Mouse (Mus musculus) ES-E14 (cell line): ENCODE data around the gene Plbd1.

Source experiments
- CHD2 ChIP-seq: IDR thresholded peaks from 2 replicates; pipeline ENCODE4 v1.6.1; 2014; ENCODE audit warnings: mild to moderate bottlenecking, low read depth, low read length, inconsistent platforms
- MAFK ChIP-seq: IDR thresholded peaks from 2 replicates; pipeline ENCODE4 v1.6.1; 2014; ENCODE audit warnings: mild to moderate bottlenecking, low read depth, low read length, inconsistent platforms; ENCODE audit not compliant: insufficient read depth
- ZC3H11A ChIP-seq: IDR thresholded peaks from 2 replicates; pipeline ENCODE4 v1.6.1; 2012; ENCODE audit warnings: low read depth, mild to moderate bottlenecking, inconsistent platforms, low read length, borderline replicate concordance

DNA sequence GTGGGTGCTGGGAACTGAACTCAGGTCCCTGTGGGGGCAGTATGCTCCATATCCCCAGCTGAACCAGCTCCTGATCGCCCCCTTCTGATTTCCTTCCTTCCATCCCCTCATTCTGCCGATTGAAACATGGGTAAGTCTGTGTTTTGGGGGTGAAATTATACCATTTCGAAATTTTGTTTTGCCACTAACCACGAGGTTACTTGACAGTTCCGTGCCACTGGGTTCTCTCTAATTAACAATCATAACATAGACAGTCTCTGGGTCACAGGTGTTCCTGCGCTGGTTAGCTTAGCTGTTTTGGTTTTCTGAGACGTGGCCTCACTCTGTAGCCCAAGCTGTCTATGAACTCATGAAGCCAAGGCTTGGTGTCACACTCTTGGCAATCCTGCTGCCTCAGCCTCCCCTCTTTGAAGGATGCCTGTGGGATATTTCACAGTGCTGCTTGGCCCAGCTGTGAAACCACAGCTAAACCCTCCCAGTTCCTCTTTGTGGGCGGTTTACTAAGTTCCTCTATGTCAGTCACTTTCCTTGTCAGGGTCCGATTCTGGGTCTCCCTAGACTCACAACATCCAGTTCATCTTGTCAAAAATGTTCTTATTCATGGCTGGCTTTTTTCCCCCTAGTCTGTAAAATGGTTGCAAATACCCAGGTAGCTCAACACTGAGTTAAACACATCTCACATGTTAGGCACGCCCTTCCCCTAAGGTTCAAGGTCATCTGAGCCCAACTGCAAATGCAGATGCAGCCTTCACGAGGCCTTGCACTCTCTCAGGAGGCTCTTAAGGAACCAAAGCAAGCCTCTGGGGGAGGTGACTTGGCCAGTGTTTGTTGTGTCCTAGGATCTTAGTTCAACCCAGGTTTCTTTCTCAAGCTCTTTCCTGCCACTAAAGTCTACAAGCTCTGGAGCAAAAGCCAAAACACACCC lies 21.9 kb upstream of the Plbd1 start:
- TF ChIP-seq CHD2 (no peak), ZC3H11A (no peak), MAFK (no peak)
